8 mouse cellular contexts compared by ENCODE assay signal in the genomic region with DNA sequence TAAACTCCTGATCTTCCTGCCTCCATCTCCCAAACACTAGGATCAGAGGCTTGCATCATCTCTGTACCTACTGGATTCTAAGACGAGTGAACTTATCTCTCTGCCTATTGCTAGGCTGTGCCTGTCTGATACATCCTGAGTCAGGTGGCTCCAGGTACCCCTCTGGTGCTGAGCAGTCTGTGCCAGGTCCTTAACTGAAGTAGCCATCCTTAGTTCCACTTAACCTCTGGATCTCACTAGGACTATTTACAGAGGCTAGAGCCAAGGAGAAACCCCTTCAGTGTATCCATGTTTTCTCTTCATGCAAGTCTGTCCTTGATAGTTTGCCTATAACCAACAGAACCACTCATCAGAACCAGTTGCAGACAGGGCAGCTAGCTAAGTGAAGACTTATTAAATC. TPM values are rescaled to one million over a fixed set of nuclear protein-coding genes. Genes with fewer than 3 reads are reported as not detected.
DNase-seq lines count a peak whose midpoint lies in the region; ATAC-seq and TF ChIP-seq lines count a peak whose summit lies in the region.

No protein-coding gene starts in this region.

- H3K4me3 ChIP-seq in heart, adult 2 months: peak overlapping the region; percentile 96
- H3K4me3 ChIP-seq in E14TG2a.4 (replicated peaks; ENCODE audit: low read length): peak overlapping the region; percentile 95
- H3K4me3 ChIP-seq in hindbrain, embryonic 12.5 days: no peak overlapping the region

- no peak for TF ChIP-seq CTCF in heart, adult 2 months (IDR thresholded peaks at IDR 0.05)
- TF ChIP-seq CTCF in E14TG2a.4 (conservative IDR thresholded peaks at IDR 0.05; ENCODE audit: low read length): no peak

- H3K4me1 ChIP-seq in heart, adult 2 months (ENCODE audit: control insufficient read depth, insufficient read depth, low read length): peaks cover 13% of the 10 kb centered on the region
- peaks cover 83% of the 10 kb centered on the region for H3K4me1 ChIP-seq in E14TG2a.4 (replicated peaks; ENCODE audit: low read depth, low read length)
- H3K4me1 ChIP-seq in hindbrain, embryonic 12.5 days: peaks cover 24% of the 10 kb centered on the region

- no peak for TF ChIP-seq POLR2A in heart, adult 2 months (IDR thresholded peaks at IDR 0.05; ENCODE audit: insufficient read depth, low read depth, low read length)

- WGBS in heart, adult 2 months: 28% methylated on average over 1 of the region's 1 CpGs
- 97% methylated on average over 1 of the region's 1 CpGs for WGBS in hindbrain, embryonic 12.5 days

- peak overlapping the region; percentile 73; the same call in 1 of the 2 replicates for H3K4me2 ChIP-seq in hindbrain, embryonic 12.5 days (replicated peaks)

- ATAC-seq in hindbrain, embryonic 12.5 days (ENCODE audit: low FRiP score): no peak

- H3K27ac ChIP-seq in heart, adult 2 months: peak overlapping the region; percentile 94
- no peak overlapping the region for H3K27ac ChIP-seq in hindbrain, embryonic 12.5 days

- H3K36me3 ChIP-seq in heart, adult 2 months (ENCODE audit: control insufficient read depth, insufficient read depth, low read length): peaks cover 14% of the 10 kb centered on the region
- H3K36me3 ChIP-seq in E14TG2a.4 (ENCODE audit: insufficient read depth, low read length): peaks cover 55% of the 10 kb centered on the region
- no peaks in the 10 kb centered on the region for H3K36me3 ChIP-seq in hindbrain, embryonic 12.5 days

- no peak for TF ChIP-seq EP300 in heart, adult 2 months (IDR thresholded peaks at IDR 0.05; ENCODE audit: insufficient read depth, low read depth, low read length)

- intact Hi-C loops in heart, adult 2 months (cut with DNase I): loop anchor here (2.0 to 5.0 kb wide), 3 partner anchors 16 to 59 kb away; a partner anchor contains a TSS

- no peaks in the 10 kb centered on the region for H3K9me3 ChIP-seq in E14TG2a.4 (ENCODE audit: low read length)
- no peaks in the 10 kb centered on the region for H3K9me3 ChIP-seq in hindbrain, embryonic 12.5 days (replicated peaks)

- H3K9ac ChIP-seq in heart, adult 2 months (ENCODE audit: low read depth, low read length): peak overlapping the region; percentile 45
- H3K9ac ChIP-seq in hindbrain, embryonic 12.5 days: no peak overlapping the region

- no peaks in the 10 kb centered on the region for H3K27me3 ChIP-seq in heart, adult 2 months (ENCODE audit: control insufficient read depth, insufficient read depth, low read length)
- no peaks in the 10 kb centered on the region for H3K27me3 ChIP-seq in E14TG2a.4 (ENCODE audit: insufficient read depth, low read length)
- H3K27me3 ChIP-seq in hindbrain, embryonic 12.5 days: peaks cover 5% of the 10 kb centered on the region; the same call in 1 of the 2 replicates

- H3K79me2 ChIP-seq in heart, adult 2 months (replicated peaks; ENCODE audit: control insufficient read depth, insufficient read depth, low read length): peaks cover 6% of the 10 kb centered on the region

- no peak for DNase-seq in heart, adult 2 months
- no peak for DNase-seq in heart, adult 8-10 months (ENCODE audit: low spot score)
- peak; percentile 25 for DNase-seq in lung, postnatal 14 days
- DNase-seq in spleen, postnatal 10 days (ENCODE audit: low spot score in 2 of 2): no peak
- DNase-seq in embryo, embryonic 11 days: no peak
- DNase-seq in ovary, postnatal 14 days (ENCODE audit: low spot score): no peak

RNA-seq across cellular contexts. Expression of a gene that starts 2.9 kb away (rescaled TPM):
- 100 to 1,000 TPM; 270 to 401 TPM for total RNA-seq in heart, adult 2 months (2021)
- polyA plus RNA-seq in heart, adult 2 months (2012; rRNA removed): 48.7 and 100 TPM in 2 replicates
- 100 to 1,000 TPM; 229 to 488 (median 281) TPM for total RNA-seq in heart, adult 8-10 months (2022)
- 92.7 and 93.6 TPM in 2 replicates for polyA plus RNA-seq in hindbrain, embryonic 12.5 days (2016; fragmentation: Nextera tagmentation; extraction: Ambion mirVana)

RNA-seq across cellular contexts. Expression of a gene that starts 34.1 kb away (rescaled TPM):
- total RNA-seq in heart, adult 2 months (2021): under 1 TPM; 0.13 to 0.14 TPM
- 0.16 and 0.26 TPM in 2 replicates for polyA plus RNA-seq in heart, adult 2 months (2012; rRNA removed)
- under 1 TPM; 0.14 to 0.47 (median 0.22) TPM for total RNA-seq in heart, adult 8-10 months (2022)
- 1.7 and 1.9 TPM in 2 replicates for polyA plus RNA-seq in hindbrain, embryonic 12.5 days (2016; fragmentation: Nextera tagmentation; extraction: Ambion mirVana)
